Mouse (Mus musculus): ENCODE data around the gene Atp2a2.

DNA sequence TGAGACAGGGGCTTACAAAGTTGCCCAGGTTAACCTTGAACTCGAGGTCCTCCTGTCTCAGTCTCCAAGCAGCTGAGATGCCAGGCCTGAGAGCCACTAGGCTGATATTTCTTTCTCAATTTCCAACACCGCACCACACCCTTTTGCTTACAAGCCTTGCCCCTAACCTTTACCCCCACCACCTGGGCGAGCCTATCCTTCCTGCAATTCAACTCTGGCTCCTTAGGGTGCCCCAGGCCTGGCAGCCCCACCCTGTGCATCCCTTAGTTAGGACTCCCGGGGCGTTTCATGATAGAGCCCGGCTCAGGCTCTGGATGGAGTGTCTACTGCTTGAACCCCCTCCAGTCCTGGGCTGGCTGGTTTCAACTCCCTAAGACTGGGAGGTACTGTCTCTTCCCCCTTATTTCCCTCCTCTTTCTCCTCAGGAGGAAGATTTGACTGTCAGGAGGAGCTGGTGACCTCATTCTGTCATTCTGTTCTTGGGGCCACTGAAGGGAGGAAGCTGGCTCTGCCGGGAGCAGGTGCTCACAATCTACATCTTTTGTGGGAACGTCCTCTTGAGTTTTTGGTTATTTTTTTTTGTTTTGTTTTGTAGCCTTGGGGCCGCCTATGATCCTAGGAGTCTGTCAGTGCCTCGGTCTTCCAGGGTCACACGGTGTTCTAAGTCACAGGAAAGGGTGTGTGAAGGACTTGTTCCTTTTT, 14.2 kb upstream of the Atp2a2 start:
- no peak; the same call in 1 of the 2 replicates for TF ChIP-seq CTCF (IDR thresholded peaks at IDR 0.05; ENCODE audit: extremely low read depth, insufficient read length, insufficient replicate concordance, low read depth, low read length)
- TF ChIP-seq POLR2A (IDR thresholded peaks at IDR 0.05; ENCODE audit: low read depth, low read length) = 0 out of 2 replicates have a peak, but pooled peaks have one; percentile 19
